Mouse (Mus musculus): ENCODE measurements around the gene Mtfp1. TPM values are rescaled to one million over a fixed set of nuclear protein-coding genes. Genes with fewer than 3 reads are reported as not detected.

Gene Mtfp1
- polyA plus RNA-seq, 1 experiment from 2014 or later, result 7.3 TPM

DNA sequence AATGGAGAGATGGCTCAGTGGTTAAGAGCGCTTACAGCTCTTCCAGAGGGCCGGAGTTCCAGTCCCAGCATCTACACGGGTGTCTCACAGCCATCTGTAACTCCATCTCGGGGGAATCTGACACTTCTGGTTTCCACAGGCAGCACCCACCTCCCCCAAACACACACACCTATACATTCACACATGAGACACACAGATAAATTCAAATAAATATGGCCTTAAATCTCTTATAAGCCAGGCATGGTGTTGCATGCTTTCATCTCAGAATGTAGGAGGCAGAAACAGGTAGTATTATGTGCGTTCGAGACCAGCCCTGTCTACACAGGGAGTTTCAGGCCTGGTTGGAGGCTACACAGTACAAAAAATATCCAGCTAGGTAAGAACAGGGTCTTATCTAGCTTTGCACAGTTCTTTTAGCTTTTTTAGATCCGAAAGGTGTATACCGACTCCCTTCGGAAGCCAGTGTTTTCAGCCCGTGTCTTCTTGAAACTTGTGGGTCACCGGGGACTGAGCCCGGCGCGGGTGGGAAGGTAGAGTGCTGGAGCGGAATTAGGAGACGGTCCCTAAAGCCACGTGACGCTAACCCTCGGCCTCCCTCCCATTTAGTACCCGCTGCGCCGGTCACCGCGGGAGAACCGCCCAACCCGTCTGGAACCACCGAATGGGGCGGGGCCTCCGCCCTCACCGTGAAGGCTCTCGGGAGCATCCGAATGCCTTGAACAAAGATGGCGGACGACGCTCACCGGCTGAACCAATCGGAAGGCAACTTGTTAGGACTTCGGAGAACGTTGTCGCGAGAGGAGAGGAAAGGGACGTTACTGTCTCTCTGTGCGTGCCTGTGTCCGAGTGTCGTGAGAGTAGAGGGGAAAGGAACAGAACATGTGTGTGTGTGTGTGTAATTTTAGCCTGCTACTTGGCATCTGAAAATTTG is 1.1 kb upstream of the Mtfp1 start:
- H3K4me1 ChIP-seq, result peaks cover 27% of the 10 kb centered on the region
- peak; percentile 97 for ATAC-seq (replicated peaks)
- H3K36me3 ChIP-seq, result no peaks in the 10 kb centered on the region
- WGBS, result 2% methylated on average over 45 of the region's 45 CpGs
- peak overlapping the region; percentile 79 for H3K4me2 ChIP-seq (replicated peaks)
- peak overlapping the region; percentile 50 for H3K4me3 ChIP-seq
- no peaks in the 10 kb centered on the region for H3K9me3 ChIP-seq
- H3K9ac ChIP-seq (replicated peaks), result peak overlapping the region; percentile 78
- peak overlapping the region; percentile 88 for H3K27ac ChIP-seq (replicated peaks)
- no peaks in the 10 kb centered on the region for H3K27me3 ChIP-seq

DNA sequence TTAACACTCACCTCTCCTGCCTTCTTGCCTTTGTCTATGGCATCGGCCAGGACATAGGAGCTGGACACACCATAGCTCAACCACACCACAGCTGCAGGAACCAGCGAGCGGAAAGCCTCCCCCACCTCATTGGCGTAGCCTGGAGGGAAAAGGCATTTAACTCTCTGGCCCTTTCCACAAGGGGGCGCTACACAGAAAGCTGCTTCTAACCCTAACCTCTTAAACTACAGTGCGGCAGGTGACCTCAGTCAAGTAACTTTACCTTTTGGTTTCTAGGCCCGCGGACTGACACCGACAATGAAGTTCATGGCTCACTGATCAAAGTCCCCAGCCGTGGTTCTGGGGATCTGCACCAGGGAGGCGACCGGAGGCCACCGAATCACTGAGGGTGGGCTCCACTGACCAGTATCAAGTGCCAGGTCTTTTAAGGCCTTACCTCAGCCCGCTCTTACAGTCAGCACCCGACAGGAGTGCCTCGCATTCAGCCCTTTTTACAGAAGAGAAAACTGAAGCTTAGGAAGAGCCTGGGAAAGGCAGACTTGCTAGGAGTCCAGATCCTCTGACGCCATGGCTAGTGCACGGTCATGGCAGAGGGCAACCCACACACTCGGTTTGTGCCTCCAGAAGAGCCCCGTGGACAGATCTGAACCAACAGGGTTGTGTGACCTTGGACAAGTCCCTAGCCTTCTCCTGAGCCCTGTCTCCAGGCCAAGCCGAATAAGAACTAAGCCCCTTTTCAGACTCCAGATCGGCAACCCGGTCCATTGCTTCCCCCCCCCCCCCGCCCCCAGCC is 671 bp downstream of the Mtfp1 start:
- no peak for ATAC-seq (replicated peaks)
- Histone ChIP-seq H3K27ac (replicated peaks) (0 out of 2 replicates have a peak overlapping the region, but pooled peaks have one; percentile 88), H3K9ac (replicated peaks) (peak overlapping the region; percentile 41), H3K4me3 (peak overlapping the region; percentile 50), H3K27me3 (no peaks in the 10 kb centered on the region), H3K36me3 (no peaks in the 10 kb centered on the region), H3K9me3 (no peaks in the 10 kb centered on the region), H3K4me2 (replicated peaks) (peak overlapping the region; percentile 79), H3K4me1 (peaks cover 27% of the 10 kb centered on the region)
- 4% methylated on average over 23 of the region's 24 CpGs for WGBS

DNA sequence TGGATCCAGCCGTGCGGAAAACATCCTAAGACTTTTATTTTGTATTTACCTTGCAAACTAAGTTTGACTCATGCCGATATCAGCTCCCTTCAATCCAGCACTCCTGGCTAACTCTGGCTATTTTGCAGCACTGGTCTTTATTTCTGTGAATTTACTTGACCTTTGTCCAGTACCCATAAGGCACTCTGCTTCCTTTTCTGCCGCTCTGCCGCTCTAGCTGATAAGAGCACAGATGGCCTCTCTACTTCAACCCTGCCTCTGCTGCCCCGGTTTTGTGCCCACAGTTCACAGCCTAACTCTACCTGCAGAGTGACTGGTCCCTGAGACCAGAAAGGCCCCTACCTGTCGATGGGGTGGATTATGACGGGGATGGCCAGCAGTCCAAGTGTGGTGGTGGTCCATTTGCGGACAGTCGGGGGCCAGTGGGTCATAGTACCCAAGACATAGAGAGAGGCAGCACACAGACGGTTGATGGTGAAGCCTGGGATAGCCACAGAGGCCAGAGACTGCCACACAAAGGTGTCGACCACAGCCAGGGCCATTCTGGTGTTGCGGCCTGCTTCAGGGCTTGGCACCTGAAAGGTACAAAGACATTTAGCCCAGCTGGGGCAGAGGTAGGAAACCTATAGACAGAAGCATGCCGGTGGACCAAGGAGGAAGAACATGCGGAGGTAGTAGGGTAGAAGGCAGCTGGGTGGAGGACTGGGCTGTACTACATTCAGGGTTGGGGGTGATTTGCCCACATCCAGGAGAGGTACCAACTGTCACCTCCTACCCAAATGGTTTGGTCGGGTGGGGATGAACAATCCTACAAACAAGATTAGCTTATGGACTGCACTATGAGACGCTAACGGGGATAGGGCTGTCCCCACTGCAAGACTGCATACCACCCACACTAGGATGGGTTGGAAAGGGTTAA is 1.5 kb downstream of the Mtfp1 start:
- ATAC-seq (replicated peaks), result no peak
- Histone ChIP-seq H3K27ac (replicated peaks) (no peak overlapping the region), H3K4me2 (replicated peaks) (no peak overlapping the region), H3K4me3 (no peak overlapping the region), H3K9ac (replicated peaks) (no peak overlapping the region), H3K9me3 (no peaks in the 10 kb centered on the region), H3K4me1 (peaks cover 27% of the 10 kb centered on the region), H3K36me3 (no peaks in the 10 kb centered on the region), H3K27me3 (no peaks in the 10 kb centered on the region)
- WGBS, result 84% methylated on average over 18 of the region's 18 CpGs

DNA sequence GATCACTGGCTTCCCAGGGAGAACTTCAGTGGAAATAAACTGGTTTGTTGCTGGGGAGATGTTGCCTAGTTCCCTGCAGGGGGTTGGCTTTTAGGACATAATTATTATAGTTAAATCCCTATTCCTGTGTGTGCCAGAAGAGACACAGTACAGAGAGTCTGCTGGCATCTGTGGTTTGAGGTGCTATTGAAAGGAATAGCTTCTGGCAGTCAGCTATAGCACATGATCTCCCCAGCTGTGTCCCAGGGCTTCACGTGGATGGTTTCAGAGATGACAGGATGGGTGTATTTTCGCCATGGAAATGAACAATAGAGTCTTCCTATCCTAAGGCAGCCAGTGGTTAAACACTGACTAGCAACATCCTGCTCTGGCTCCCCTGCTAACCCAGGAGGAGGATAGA is 8.0 kb downstream of the Mtfp1 start:
- 56% methylated on average over 2 of the region's 2 CpGs for WGBS
- H3K4me1 ChIP-seq, result no peaks in the 10 kb centered on the region
- no peak overlapping the region for H3K4me3 ChIP-seq
- no peak overlapping the region for H3K27ac ChIP-seq (replicated peaks)
- no peaks in the 10 kb centered on the region for H3K27me3 ChIP-seq
- H3K9me3 ChIP-seq, result no peaks in the 10 kb centered on the region
- no peak overlapping the region for H3K4me2 ChIP-seq (replicated peaks)
- no peak overlapping the region for H3K9ac ChIP-seq (replicated peaks)
- H3K36me3 ChIP-seq, result no peaks in the 10 kb centered on the region
- ATAC-seq (replicated peaks), result no peak

DNA sequence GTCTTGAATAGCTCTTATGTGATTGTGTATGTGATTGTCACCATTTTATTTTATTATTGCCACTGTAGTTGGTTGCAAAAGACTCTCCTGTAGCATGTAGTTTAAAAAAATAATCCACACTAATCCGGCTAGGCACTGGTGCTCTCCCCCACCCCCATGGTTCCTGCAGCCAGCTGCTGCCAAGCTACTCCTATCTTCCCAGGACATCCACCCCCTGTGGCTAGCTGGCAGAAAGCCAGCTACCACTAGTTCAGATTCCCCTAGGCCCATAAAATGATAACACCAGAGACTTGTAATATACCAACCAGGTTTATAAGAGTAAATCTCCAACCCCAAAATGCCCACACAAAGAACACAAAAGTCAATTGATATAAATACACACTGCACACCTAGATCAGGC is 9.0 kb downstream of the Mtfp1 start:
- Histone ChIP-seq H3K9ac (replicated peaks) (no peak overlapping the region), H3K9me3 (no peaks in the 10 kb centered on the region), H3K4me3 (no peak overlapping the region), H3K36me3 (no peaks in the 10 kb centered on the region), H3K4me1 (no peaks in the 10 kb centered on the region), H3K4me2 (replicated peaks) (no peak overlapping the region), H3K27ac (replicated peaks) (no peak overlapping the region), H3K27me3 (no peaks in the 10 kb centered on the region)
- no peak for ATAC-seq (replicated peaks)
- 52% methylated on average over 1 of the region's 1 CpGs for WGBS

DNA sequence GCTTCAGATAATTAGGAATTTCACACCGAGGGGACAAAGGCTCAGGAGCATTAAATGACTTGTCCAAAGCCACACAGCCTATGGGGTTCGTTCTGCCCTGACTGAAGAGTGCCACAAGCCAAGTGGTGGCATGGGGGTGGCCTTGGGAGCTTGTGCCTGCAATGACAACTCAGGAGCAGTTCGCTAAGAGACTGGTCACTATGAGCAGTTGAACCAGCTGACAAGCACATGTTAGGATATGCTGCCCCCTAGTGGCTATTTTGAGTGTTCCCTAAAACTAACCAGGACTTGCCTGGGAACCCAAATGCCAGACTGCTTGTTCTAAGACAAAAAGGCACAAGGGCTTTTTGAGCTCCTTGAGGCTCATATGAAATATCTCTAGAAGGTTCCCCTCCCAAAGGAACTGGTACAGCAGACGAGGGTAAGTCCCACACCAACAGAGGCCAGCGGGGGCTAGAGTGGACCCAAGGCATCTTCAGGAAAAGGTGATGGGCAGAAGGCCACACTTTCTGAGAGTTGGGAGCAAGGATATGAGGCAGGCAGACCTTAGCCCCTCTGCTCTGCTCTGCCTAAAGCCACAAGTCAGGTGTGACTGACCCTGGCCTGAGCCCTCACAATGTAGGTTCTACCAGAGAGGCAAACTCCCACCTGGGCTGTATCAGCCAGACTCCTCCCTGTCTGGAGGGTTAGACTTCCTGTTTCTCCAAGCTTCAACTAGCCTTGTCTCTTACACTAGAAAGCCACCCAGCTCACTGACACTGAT is 11.7 kb downstream of the Mtfp1 start:
- H3K4me3 ChIP-seq, result no peak overlapping the region
- no peaks in the 10 kb centered on the region for H3K27me3 ChIP-seq
- no peaks in the 10 kb centered on the region for H3K36me3 ChIP-seq
- H3K27ac ChIP-seq (replicated peaks), result no peak overlapping the region
- H3K9ac ChIP-seq (replicated peaks), result no peak overlapping the region
- peak; percentile 46; the same call in 1 of the 2 replicates for ATAC-seq (replicated peaks)
- no peak overlapping the region for H3K4me2 ChIP-seq (replicated peaks)
- 31% methylated on average over 5 of the region's 5 CpGs for WGBS
- no peaks in the 10 kb centered on the region for H3K4me1 ChIP-seq
- H3K9me3 ChIP-seq, result no peaks in the 10 kb centered on the region

DNA sequence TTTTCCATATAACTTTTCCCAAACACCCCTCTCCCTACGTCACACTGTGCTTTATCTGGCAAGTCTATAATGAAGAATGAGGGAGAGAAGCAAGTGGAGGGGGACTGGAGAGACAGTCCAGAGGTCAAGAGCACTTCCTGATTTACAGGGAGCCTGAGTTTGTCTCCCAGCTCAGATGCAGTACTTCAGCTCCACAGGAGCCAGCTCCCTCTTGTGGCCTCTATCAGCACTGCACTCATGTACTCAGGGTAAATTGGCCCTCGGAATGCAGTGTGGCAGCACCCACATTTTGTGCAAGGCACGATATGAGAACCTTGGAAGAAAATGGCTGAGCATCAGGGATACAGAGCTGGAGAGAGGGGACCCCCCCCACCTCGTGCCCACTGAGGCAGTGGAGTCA is 15.0 kb downstream of the Mtfp1 start:
- Histone ChIP-seq H3K4me3 (no peak overlapping the region), H3K4me1 (no peaks in the 10 kb centered on the region), H3K27me3 (no peaks in the 10 kb centered on the region), H3K9ac (replicated peaks) (no peak overlapping the region), H3K27ac (replicated peaks) (no peak overlapping the region), H3K4me2 (replicated peaks) (no peak overlapping the region), H3K36me3 (no peaks in the 10 kb centered on the region), H3K9me3 (no peaks in the 10 kb centered on the region)
- no peak for ATAC-seq (replicated peaks)
- 12% methylated on average over 4 of the region's 4 CpGs for WGBS

DNA sequence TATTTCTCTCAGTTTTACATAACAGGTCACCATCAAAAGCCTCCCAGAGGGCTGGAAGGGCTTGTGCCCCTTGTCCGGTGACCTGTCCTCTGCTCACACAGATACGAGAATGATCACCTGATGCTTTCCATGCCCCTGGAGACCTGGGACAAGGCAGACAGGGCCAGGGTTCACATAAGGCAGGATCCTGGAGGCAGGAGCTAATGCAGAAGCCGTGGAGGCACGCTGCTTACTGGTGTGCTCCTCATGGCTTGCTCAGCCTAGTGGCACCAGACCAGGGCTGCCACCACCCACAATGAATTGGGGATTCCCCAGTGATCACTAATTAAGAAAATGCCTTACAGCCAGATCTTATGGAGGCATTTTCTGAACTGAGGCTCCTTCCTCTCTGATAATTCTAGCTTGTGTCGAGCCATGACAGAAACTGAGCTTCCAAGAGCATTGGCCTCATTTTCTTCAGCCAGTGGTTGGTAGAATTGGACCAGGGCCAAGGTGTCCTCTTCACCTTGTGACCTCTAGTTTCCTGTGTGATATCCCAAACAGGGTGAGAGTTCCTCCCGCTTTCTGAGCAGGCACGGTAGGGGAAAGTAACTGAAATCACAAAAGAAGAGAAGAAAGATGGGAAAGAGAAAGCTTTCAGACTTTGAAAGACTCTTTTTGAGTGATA is 16.8 kb downstream of the Mtfp1 start:
- WGBS, result 84% methylated on average over 7 of the region's 7 CpGs
- no peaks in the 10 kb centered on the region for H3K9me3 ChIP-seq
- H3K36me3 ChIP-seq, result no peaks in the 10 kb centered on the region
- H3K27me3 ChIP-seq, result no peaks in the 10 kb centered on the region
- no peak overlapping the region for H3K4me3 ChIP-seq
- H3K4me1 ChIP-seq, result no peaks in the 10 kb centered on the region
- ATAC-seq (replicated peaks), result no peak
- H3K27ac ChIP-seq (replicated peaks), result no peak overlapping the region
- no peak overlapping the region for H3K9ac ChIP-seq (replicated peaks)
- no peak overlapping the region for H3K4me2 ChIP-seq (replicated peaks)

DNA sequence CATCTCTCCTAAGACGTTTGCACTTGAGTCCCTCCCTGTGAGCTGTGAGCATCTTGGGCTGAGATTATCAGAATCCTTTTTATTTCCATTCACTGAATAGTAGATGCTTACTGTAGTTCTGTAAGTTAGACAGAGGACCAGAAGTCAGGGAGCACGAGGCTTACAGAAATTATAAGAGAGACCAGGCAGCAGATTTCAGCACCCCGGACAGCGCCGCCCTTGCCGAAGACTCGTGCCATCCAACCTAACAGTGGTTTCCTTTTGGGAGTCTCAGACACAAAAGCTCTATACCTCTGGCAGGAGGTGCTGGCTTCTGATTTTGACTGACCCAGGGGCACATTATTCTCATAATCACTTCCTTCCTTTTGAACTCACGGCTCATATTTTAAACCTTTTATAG is 18.6 kb downstream of the Mtfp1 start:
- Histone ChIP-seq H3K9me3 (no peaks in the 10 kb centered on the region), H3K4me2 (replicated peaks) (no peak overlapping the region), H3K27ac (replicated peaks) (no peak overlapping the region), H3K4me3 (no peak overlapping the region), H3K4me1 (no peaks in the 10 kb centered on the region), H3K9ac (replicated peaks) (no peak overlapping the region), H3K36me3 (no peaks in the 10 kb centered on the region), H3K27me3 (no peaks in the 10 kb centered on the region)
- 17% methylated on average over 8 of the region's 8 CpGs for WGBS
- no peak for ATAC-seq (replicated peaks)

DNA sequence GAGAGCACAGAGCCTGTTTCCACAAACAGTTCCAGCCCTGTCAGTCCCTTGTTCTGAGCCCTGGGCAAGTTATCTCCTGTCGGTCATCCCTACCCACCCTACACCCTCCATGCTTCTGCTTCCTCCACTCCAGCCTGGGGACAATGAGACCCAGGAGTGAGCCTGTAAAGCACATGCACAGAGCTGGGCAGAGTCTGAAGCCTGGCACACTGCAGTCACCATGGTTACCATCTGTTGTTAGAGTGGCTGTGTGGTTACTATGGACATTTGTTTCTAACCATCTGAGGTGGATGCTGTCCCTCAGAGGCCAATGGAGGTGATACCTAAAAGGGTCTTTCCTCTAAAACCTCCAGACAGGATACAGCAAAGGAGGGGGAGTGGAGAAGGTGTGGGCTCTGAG is 25.6 kb downstream of the Mtfp1 start:
- peak; percentile 73; the same call in 1 of the 2 replicates for ATAC-seq (replicated peaks)
- H3K36me3 ChIP-seq, result no peaks in the 10 kb centered on the region
- H3K4me1 ChIP-seq, result no peaks in the 10 kb centered on the region
- H3K4me3 ChIP-seq, result no peak overlapping the region
- no peaks in the 10 kb centered on the region for H3K27me3 ChIP-seq
- no peaks in the 10 kb centered on the region for H3K9me3 ChIP-seq
- no peak overlapping the region for H3K9ac ChIP-seq (replicated peaks)
- no peak overlapping the region for H3K4me2 ChIP-seq (replicated peaks)
- no peak overlapping the region for H3K27ac ChIP-seq (replicated peaks)
- 44% methylated on average over 1 of the region's 1 CpGs for WGBS

Data from forebrain, embryonic 15.5 days (tissue).